Mouse (Mus musculus) embryonic fibroblast, embryonic 13.5 days (primary cell): ENCODE results near the gene Psmb4. TPM values are rescaled to one million over a fixed set of nuclear protein-coding genes. Genes with fewer than 3 reads are reported as not detected.

Experiments used
- H3K27ac ChIP-seq: 2 replicates; pipeline ENCODE4 v1.5.1; 2012; ENCODE audit warnings: low read length, control low read depth, inconsistent platforms; ENCODE audit not compliant: insufficient read depth
- H3K4me1 ChIP-seq: 2 replicates; pipeline ENCODE4 v1.6.1; 2011; ENCODE audit warnings: low read length; ENCODE audit not compliant: control insufficient read depth, insufficient read depth
- H3K4me3 ChIP-seq: 2 replicates; pipeline ENCODE4 v1.5.1; 2011; ENCODE audit warnings: mild to moderate bottlenecking, control low read depth, low read length; ENCODE audit not compliant: insufficient read depth
- CTCF ChIP-seq: IDR thresholded peaks from 2 replicates; pipeline ENCODE4 v1.5.1; 2011; ENCODE audit warnings: mild to moderate bottlenecking, control low read depth, low read length, moderate library complexity, borderline replicate concordance; ENCODE audit not compliant: insufficient read depth
- POLR2A ChIP-seq: IDR thresholded peaks from 2 replicates; pipeline ENCODE4 v1.6.1; 2011; ENCODE audit warnings: low read depth, mild to moderate bottlenecking, control low read depth, low read length, moderate library complexity
- polyA plus RNA-seq: library from polyadenylated mRNA; stranded (reverse); fragments of >200 nt; gene quantifications from 2 replicates; pipeline ENCODE4 v1.2.4, GENCODE M21; 2011; ENCODE audit warnings: low read depth; ENCODE audit not compliant: missing spikeins, insufficient read length

The Psmb4 gene
- polyA plus RNA-seq, 1 experiment = 236 TPM

DNA sequence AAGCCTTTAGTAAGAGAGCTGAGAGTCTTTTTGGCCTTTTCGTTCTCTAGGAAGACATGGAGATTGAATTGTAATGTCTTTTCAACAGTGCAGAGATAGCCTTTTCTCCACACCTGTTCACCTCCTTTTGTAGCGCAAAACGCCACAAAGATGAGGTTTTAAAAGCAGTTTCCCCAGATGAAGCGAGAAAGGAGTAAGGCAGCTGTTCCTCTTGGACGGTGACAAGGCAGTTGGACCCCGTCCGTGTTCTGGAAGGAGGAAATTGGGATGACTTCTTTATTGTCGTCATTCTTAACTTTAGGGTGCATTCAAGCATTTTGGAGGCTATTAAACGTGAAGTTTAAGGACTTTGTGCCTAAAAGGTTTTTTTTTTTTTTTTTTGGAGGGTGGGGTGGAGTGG is 48.1 kb downstream of the Psmb4 start:
- no peak for TF ChIP-seq POLR2A
- TF ChIP-seq CTCF = no peak
- H3K4me3 ChIP-seq = peak overlapping the region; percentile 92
- H3K27ac ChIP-seq = peak overlapping the region; percentile 94
- peaks cover 3% of the 10 kb centered on the region; the same call in 1 of the 2 replicates for H3K4me1 ChIP-seq

DNA sequence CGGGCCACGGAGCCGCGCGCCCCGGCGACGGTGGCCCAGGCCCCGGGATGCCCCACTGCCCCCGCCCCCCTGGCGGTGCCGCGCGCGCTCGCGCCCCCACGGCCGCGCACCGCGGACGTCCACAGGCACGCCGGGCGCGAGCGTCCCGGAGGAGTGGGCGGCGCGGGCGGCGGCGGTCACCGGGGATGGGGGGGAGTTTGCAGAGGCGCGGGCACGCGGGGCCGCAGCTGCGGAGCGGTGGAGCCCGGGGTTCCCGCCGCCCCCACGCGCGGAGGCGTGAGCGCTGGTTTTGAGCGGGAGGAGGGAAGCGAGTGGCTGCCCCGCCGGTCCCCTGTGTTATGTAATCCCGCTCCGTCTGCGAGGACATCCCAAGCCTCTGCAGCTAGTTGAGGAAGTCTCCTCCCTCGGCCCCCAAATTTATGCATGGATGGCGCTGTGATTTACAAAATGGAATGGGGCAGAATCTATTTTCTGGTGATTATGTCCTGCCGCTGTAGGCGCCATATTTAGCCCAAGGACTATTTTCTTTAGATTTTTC is 48.7 kb downstream of the Psmb4 start:
- Histone ChIP-seq H3K27ac (peak overlapping the region; percentile 94), H3K4me3 (peak overlapping the region; percentile 92), H3K4me1 (peaks cover 3% of the 10 kb centered on the region; the same call in 1 of the 2 replicates)
- TF ChIP-seq CTCF = no peak
- TF ChIP-seq POLR2A = peak; percentile 72

DNA sequence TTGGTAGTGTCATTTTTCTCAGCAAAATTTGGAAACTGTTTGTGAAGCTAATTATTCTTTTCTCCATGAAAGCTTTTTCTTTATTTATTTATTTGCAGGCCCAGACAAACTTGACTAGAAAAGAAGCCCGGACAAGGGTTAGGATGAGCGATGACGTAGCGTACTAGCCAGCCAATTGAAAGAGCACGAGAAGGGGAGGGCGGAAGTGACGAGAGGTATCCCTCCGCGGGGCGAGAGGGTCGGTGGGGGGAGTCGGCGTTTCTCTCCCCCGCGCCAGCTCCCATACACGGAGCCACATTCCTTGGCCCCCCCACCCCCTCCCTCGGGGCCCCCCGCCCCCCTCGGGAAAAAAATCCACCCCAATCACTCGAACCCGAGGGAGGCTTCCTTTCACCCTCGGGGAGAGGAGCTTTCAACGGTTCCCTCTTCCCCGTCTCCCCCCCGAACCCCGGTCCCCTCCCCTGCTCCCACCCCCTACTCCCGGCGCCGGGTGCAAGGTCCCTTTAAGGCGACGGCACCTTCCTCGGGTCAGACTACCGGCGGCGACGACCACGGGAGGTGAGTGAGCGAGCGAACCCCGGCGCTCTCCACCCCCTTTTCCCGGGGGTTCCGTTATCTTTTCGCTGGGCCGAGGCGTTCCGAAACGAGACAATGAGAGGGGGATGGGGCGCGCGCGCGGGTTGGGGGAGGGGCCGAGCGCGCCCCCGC is 49.4 kb downstream of the Psmb4 start, which contains the start of gene Pogz:
TSS of gene Pogz (plus strand) at position 385 of the 708 bp plus-strand sequence.
- Histone ChIP-seq H3K27ac (peak within 1 kb of the TSS; percentile 94), H3K4me3 (peak within 1 kb of the TSS; percentile 92), H3K4me1 (peaks cover 3% of the 10 kb centered on the region; the same call in 1 of the 2 replicates)
- TF ChIP-seq POLR2A (peak; percentile 24), CTCF (no peak)

DNA sequence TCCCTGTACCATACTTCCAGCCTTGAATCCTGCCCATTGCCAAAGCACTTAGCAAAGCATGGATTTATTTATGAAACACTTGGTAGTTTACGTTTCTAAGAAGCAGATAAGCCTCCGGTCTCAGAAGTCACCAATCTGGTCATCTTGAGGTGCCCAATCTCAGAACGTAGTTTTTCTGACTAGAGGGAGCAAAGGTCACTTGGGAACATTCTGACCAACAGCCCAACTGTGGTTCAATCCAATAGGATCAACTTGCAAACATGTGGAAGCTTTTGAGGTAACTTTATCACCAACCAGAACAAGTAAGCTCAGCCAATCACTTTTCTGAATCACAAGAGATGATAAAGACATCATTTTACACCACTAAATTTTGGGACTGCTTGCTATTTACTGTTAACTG is 51.4 kb downstream of the Psmb4 start:
- Histone ChIP-seq H3K4me3 (no peak overlapping the region), H3K4me1 (peaks cover 3% of the 10 kb centered on the region; the same call in 1 of the 2 replicates), H3K27ac (no peak overlapping the region)
- TF ChIP-seq POLR2A = no peak
- no peak for TF ChIP-seq CTCF

Other genes starting within 250 kb of the Psmb4 start
- not detected in 2 replicates for gene Gm10972, start 243.8 kb downstream of the Psmb4 start, polyA plus RNA-seq
- gene Tuft1, start 228.1 kb downstream of the Psmb4 start, polyA plus RNA-seq = 3.2 and 6.1 TPM in 2 replicates
- not detected in 2 replicates for gene Selenbp2, start 193.4 kb downstream of the Psmb4 start, polyA plus RNA-seq
- gene Cgn, start 100.5 kb downstream of the Psmb4 start, polyA plus RNA-seq = 0.17 TPM in 1 of 2 replicates, not detected in the other
- 34.7 and 41.6 TPM in 2 replicates for gene Pogz, start 49.4 kb downstream of the Psmb4 start, polyA plus RNA-seq
- gene Selenbp1, start 46.1 kb upstream of the Psmb4 start, polyA plus RNA-seq = 1.6 and 4.5 TPM in 2 replicates
- gene Rfx5, start 67.1 kb upstream of the Psmb4 start, polyA plus RNA-seq = 22.6 and 24.2 TPM in 2 replicates
- gene Pi4kb, start 87.8 kb upstream of the Psmb4 start, polyA plus RNA-seq = 32.1 and 35.9 TPM in 2 replicates
- 18.4 and 20.2 TPM in 2 replicates for gene Zfp687, start 128.5 kb upstream of the Psmb4 start, polyA plus RNA-seq
- 234 and 248 TPM in 2 replicates for gene Psmd4, start 155.7 kb upstream of the Psmb4 start, polyA plus RNA-seq
- gene Pip5k1a, start 220.0 kb upstream of the Psmb4 start, polyA plus RNA-seq = 73.5 and 78.1 TPM in 2 replicates
- 37.2 and 40.4 TPM in 2 replicates for gene Vps72, start 224.1 kb upstream of the Psmb4 start, polyA plus RNA-seq
- not detected in 2 replicates for gene Tmod4, start 237.5 kb upstream of the Psmb4 start, polyA plus RNA-seq
- gene Scnm1, start 247.1 kb upstream of the Psmb4 start, polyA plus RNA-seq = 43.5 and 51.5 TPM in 2 replicates
- 5.4 and 5.6 TPM in 2 replicates for gene Lysmd1, start 247.1 kb upstream of the Psmb4 start, polyA plus RNA-seq